Mouse (Mus musculus): ENCODE measurements at regions not wholly inside any gene's neighbourhood (a gene's known extent, or its start where the extent isn't known, plus 50 kb on each side); places are given as distances from the start of the nearest gene placed in this dataset.

GRCm38 (mm10) chr1:55983522-55984066 is 577.9 kb downstream of the Plcl1 start:
- DNase-seq (ENCODE audit: low spot score): no peak

- DNase-seq (ENCODE audit: low spot score): no peak
These were observed 591.4 kb downstream of the Plcl1 start for GRCm38 (mm10) chr1:55997074-55997473.
